Mouse (Mus musculus) left cerebral cortex, adult 2 months (tissue): ENCODE data around the gene Slc24a3. TPM values are rescaled to one million over a fixed set of nuclear protein-coding genes. Genes with fewer than 3 reads are reported as not detected.

Experiments
- DNase-seq, 2 experiments: peaks; one replicate each; pipeline ENCODE4 v3.0.0; 2021 to 2022; ENCODE audit warnings: low spot score in 2 of 2, mixed read lengths in 1 of 2; ENCODE audit errors: extremely low spot score in 1 of 2
- H3K27ac ChIP-seq: fragments of 200-600 bp; 2 replicates; pipeline ENCODE4 v1.8.1; 2022
- H3K4me3 ChIP-seq: fragments of 200-600 bp; 2 replicates; pipeline ENCODE4 v1.8.1; 2022
- CTCF ChIP-seq: fragments of 200-600 bp; IDR thresholded peaks from 2 replicates; pipeline ENCODE4 v1.8.1; 2022; ENCODE audit warnings: antibody characterized with exemption, mild to moderate bottlenecking, moderate library complexity
- intact Hi-C: fragments of 180-260 bp; cut with DNase I; formaldehyde crosslinking; loops from one replicate; pipeline ENCODE4 v1.15.1; 2025
- total RNA-seq, 2 experiments: library from RNA; stranded (reverse); gene quantifications; 2 replicates each; pipeline ENCODE4 v1.2.3; 2021

Gene Slc24a3
- total RNA-seq, 2 experiments from 2014 or later: 108 to 113 TPM

DNA sequence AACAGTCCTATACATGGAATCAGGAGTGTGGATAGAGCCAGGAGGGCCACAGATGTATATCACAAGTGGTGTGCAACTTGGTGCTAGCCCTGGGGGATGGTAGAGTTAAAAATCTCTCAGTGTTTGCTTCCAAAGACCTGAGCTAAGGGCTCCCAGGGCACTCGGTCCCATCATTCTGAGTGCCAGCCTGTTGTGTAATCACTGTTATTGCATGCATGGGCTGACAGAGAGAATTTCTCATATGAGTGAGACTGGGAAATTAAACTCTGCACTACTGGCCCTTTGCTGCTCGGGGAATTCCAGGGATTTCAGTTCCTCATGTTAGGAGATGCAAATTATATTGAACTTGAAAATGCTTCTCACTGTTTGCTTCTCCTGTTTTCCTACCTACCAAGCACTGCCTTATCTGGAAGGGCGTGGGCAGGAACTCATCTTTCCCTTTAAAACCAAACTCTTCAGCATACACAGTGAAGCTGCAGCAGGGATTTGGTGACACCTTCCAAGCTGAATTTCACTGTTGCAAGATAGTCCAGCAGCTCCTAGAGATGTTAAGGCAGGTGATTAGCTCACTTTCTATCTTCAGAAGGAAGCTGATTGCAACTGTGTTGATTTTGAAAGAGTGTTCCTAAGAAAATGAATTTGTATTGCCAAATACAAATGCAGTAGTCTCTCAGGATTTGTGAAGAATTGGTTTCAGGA, 426.2 kb downstream of the Slc24a3 start:
- DNase-seq: no peak
- TF ChIP-seq CTCF: no peak
- intact Hi-C loops: loop anchor here (5.0 kb wide), 1 partner anchor 696 kb away; no protein-coding TSS in a partner anchor
- Histone ChIP-seq H3K27ac (no peak overlapping the region), H3K4me3 (no peak overlapping the region)

DNA sequence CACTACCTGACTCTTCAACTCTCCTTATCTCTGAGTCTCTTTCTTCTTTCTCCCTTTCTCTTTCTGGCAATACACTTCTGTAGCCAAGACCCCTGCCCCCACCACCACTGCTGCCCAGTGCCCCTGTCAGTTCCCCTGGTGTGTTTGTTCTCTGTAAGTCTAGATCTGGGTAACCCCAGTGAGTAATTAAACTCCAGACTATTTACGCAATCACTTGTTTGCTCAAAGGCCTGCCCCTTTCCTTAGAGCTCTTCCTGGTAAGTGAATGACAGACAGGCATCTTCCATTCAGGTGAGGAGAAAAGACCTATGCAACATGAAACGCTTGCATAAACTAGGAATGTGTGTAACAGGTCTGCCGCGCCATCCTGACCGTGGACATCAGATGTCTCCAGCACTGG, 430.3 kb downstream of the Slc24a3 start:
- no peak for TF ChIP-seq CTCF
- no peak overlapping the region for H3K4me3 ChIP-seq
- intact Hi-C loops: no loop called here
- H3K27ac ChIP-seq: no peak overlapping the region
- DNase-seq: no peak

DNA sequence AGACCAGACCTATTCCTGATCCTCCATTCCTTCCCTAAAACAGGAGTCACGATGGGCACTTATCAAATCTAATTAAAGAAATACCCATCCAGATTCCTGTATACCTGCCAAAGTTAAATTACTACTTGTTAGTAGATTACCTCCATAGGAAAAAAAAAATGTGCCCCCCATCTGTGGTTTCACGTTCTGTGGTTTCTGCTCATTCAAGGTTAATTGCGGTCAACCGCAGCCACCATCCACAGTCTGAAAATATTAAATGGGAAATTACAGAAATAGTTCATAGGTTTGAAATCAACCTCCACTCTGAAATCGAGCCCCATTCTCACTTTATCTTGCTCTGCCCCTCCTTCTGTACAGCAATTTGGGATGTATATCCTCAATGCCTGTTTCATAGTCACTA, 440.3 kb downstream of the Slc24a3 start:
- no peak overlapping the region for H3K27ac ChIP-seq
- TF ChIP-seq CTCF: no peak
- no peak overlapping the region for H3K4me3 ChIP-seq
- intact Hi-C loops: no loop called here
- no peak for DNase-seq

DNA sequence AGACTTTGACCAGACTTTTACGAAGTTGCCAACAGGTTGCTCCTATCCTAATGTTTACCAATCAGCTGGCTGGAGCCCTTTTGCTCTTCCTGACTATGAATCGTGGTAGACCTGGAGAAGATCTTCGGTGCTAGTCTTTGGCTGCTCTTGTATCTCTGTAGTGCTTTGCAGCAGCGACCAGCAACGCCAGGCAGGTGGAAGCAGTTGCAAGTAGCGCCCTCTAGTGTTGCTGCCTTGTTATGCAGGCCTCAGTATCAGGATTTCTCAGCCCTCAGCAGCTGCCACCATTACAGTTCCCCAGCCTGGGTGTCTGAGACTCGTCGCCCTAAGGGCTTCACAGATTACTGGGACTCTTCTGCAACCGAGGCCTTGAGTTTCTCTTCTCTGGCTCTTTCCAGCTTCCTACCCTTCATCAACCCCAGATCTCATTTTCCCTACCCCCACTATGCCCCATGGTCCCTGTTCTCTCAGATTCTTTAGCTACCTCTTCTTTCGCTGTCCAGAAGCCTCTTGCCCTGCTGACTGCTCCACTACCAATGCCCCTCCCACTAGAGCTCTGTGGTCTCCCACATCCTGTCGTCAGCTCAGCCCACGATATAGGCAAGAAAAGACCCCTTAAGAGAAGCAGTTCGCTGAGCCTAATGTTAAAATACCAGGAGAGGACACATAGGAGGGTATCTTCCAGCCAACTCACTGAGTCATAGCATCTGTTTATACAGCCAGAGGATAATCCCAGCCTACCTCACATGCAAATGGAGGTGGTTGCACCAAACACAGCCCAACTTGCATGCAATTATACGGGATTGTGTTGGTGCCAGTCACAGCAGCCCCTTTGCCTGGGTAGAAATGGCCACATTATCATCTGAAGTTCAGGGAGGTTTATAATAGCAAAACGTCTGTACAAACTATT, 443.5 kb downstream of the Slc24a3 start:
- peak; percentile 82 for TF ChIP-seq CTCF
- intact Hi-C loops: loop anchor here (1.0 kb wide), 1 partner anchor 249 kb away; no protein-coding TSS in a partner anchor
- peak; percentile 50 to 55 for DNase-seq

DNA sequence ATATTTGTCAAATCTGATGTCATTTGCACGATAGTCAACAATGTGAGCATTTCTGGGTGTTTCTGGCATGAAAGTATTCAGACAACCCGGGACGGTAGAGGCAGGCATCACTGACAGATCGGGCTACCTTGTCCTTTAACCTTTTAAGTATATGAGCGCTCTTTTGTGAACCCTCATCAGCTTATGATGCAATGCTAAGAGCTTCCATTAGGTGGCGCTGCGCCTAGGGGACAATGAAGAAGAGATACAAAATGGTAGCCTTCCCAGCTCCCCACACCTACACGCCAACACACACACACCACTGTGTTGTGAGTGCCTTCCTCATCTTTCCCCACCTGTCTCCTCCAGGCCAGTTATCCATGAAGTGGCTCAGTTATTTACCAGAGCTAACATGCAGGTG, 445.4 kb downstream of the Slc24a3 start:
- peak; percentile 51 for TF ChIP-seq CTCF
- H3K27ac ChIP-seq: no peak overlapping the region
- intact Hi-C loops: no loop called here
- no peak for DNase-seq
- no peak overlapping the region for H3K4me3 ChIP-seq

More for the DNA sequence above, 443.5 kb downstream of the Slc24a3 start:
- Histone ChIP-seq H3K27ac (no peak overlapping the region), H3K4me3 (no peak overlapping the region)

DNA sequence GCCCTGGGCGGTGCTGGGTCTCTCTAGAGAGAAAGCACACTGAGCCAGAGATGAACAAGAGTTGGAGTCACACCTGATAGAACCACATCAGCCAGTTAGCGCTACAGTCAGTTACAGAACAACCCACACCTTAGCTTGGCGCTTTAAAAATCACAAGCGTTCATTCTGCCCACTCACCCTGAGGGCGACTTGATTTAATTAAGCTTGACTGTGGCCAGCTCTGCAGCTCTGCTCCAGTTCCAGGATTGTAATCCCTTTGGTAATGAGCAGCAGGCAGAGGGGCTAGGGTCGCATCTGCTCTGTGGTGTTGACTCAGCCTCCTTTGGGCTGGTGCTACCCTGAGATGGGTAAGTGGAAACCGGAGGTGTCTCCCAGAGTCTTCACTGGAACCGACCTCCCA, 446.2 kb downstream of the Slc24a3 start:
- Histone ChIP-seq H3K27ac (no peak overlapping the region), H3K4me3 (no peak overlapping the region)
- intact Hi-C loops: no loop called here
- no peak for TF ChIP-seq CTCF
- DNase-seq: no peak

DNA sequence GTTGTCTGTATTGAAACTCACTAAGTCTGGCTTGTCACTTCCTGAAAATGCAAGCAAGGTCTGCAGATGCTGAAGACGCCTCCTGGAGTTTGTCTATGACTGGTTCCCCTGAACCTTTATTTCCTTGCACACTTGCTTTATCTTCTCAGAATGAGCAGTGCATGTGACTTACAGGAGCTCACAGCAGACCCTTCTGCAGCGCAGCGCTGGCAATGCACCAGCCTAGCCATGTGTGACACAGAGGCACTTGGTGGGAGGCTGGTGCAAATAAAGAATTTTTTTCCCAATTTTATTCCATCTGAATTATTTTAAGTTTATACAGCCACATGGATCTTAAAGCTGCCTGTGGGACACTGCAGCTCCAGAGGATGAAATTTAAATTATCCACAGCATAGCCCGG, 452.1 kb downstream of the Slc24a3 start:
- intact Hi-C loops: no loop called here
- TF ChIP-seq CTCF: no peak
- no peak for DNase-seq
- Histone ChIP-seq H3K4me3 (no peak overlapping the region), H3K27ac (no peak overlapping the region)

DNA sequence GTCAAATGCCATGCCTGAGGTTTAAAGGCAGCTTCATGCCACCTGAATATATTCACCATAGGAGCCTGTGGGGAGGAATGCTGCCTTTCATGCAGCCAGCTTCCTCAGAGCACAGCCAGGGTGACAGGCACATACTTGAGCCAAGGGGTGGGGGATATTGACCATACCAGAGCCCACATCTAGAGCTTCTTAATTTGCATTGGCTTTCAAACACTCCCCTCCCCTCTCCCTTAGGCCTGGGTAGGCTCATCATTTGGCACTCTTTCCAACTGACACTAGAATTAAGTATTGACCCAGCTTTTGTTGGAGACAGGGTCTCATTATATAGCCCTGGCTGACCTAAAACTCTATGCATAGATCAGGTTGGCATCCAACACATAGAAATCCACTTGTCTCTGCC, 453.2 kb downstream of the Slc24a3 start:
- intact Hi-C loops: no loop called here
- Histone ChIP-seq H3K27ac (no peak overlapping the region), H3K4me3 (no peak overlapping the region)
- DNase-seq: no peak
- no peak for TF ChIP-seq CTCF

DNA sequence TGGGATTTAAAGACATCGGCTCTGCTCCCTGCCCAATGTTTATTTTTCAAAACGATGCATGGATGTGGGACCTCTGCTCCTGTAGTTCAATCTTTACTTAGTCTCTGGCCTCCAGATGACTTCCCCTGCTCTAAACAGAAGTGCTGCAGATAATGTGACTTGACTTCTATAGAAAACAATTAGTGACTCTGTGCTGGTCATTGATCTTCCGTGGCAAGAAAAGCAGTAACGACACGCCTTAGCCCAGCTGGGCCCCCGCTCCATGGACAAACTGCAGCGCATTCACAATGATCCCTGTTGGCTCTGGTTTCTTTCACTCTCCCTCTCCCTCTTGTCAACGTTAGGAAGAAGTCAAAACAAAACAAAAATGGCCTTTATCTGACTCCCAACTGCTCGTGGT, 453.6 kb downstream of the Slc24a3 start:
- no peak for TF ChIP-seq CTCF
- no peak overlapping the region for H3K27ac ChIP-seq
- H3K4me3 ChIP-seq: no peak overlapping the region
- no peak for DNase-seq
- intact Hi-C loops: no loop called here

DNA sequence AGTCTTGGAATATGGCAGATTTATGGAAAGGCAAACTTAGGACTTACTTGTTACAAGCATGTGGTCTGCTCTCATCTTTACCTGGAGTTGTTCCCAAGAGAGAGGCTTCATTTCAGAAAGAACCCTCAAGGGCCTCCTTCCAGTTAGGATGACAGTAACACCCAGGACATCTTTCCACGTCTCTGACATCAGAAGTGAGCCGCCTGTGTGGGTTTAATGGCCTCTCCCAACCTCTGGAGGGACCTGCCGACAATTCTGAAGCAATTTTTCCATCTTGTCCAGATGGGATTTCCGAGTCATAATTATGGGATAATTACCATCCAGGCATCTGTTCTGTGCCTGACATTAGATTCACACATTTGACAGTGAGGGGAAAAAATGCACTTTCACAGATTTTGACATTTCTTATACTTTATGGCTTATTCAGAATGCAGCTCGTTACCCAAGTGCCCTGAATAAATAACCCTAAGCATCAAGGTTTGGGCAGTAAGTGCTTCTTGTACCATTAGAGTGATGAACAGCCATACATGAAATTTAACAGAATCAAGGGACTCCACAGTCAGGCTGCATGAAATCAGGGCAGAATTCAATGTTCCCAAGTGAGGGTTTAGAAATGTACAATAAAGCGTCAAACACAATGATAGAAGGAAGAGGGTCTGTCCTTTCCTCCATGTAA, 463.7 kb downstream of the Slc24a3 start:
- no peak overlapping the region for H3K4me3 ChIP-seq
- intact Hi-C loops: no loop called here
- no peak overlapping the region for H3K27ac ChIP-seq
- TF ChIP-seq CTCF: no peak
- no peak for DNase-seq

DNA sequence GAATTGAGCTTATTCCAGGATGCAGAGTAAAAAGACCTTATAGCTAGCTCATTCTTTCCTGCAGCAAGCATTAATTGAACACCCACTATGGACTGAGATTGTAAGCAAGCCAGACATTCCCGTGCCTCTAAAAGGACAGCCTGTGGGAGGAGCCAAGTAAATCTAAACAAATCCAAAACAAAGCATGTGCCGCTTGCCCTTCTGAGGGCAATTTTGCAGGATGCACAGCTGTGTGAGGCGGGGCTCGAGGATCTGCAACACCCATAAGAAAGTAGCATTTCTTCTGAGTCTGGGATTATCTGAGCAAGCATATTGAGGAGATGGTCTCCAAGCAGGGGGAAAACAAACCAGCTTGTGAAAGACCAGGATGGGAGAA, 464.2 kb downstream of the Slc24a3 start:
- no peak for DNase-seq
- Histone ChIP-seq H3K4me3 (no peak overlapping the region), H3K27ac (no peak overlapping the region)
- intact Hi-C loops: no loop called here
- TF ChIP-seq CTCF: no peak

DNA sequence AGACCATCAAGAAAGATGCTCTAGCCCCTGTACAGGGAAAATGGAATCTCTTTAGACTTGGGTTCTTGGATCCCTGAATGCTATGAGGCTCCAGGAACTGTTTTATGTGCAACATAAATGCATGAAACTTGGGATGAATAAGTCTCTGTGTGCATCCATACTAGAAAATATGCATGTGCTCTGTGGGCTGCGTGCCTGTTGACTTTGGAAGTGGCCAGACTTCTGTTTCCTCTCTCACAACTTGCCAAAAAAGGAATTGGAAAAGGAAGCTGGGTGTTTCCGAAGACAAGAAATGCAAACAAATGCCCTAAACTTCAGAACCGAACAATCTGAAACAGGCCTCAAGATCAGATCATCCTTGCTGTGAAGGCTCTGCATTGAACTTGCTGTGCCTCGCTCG, 466.3 kb downstream of the Slc24a3 start:
- no peak overlapping the region for H3K4me3 ChIP-seq
- H3K27ac ChIP-seq: no peak overlapping the region
- no peak for DNase-seq
- intact Hi-C loops: no loop called here
- TF ChIP-seq CTCF: no peak
